Mouse (Mus musculus) liver, embryonic 12.5 days (tissue): ENCODE data around the gene BC005624. TPM values are rescaled to one million over a fixed set of nuclear protein-coding genes. Genes with fewer than 3 reads are reported as not detected.
"Not testable (repeated sequence)": the region's sequence is repeated elsewhere in the genome, so short reads cannot be mapped to it uniquely, and the experiment has no call there.

ENCODE experiments used
- ATAC-seq: fragments of 200-750 bp; cut with Nextera tagmentation; 2 replicates; pipeline ENCODE4 v1.8.0; 2017; ENCODE audit warnings: moderate number of reproducible peaks, mild to moderate bottlenecking, moderate library complexity
- H3K27ac ChIP-seq: fragments of 300-500 bp; sonication (generic); 2 replicates; pipeline ENCODE4 v1.5.1; 2016; ENCODE audit warnings: mild to moderate bottlenecking
- H3K27me3 ChIP-seq: fragments of 300-500 bp; sonication (generic); replicated peaks from 2 replicates; pipeline ENCODE4 v1.6.1; 2016; ENCODE audit warnings: mild to moderate bottlenecking, moderate library complexity
- H3K36me3 ChIP-seq: fragments of 300-500 bp; sonication (generic); 2 replicates; pipeline ENCODE4 v1.6.1; 2016; ENCODE audit warnings: mild to moderate bottlenecking, moderate library complexity
- H3K4me1 ChIP-seq: fragments of 300-500 bp; sonication (generic); 2 replicates; pipeline ENCODE4 v1.6.1; 2016
- H3K4me2 ChIP-seq: fragments of 300-500 bp; sonication (generic); 2 replicates; pipeline ENCODE4 v1.6.1; 2016; ENCODE audit warnings: mild to moderate bottlenecking, moderate library complexity
- H3K4me3 ChIP-seq: fragments of 300-500 bp; sonication (generic); 2 replicates; pipeline ENCODE4 v1.5.1; 2016; ENCODE audit warnings: mild to moderate bottlenecking, moderate library complexity
- H3K9ac ChIP-seq: fragments of 300-500 bp; sonication (generic); 2 replicates; pipeline ENCODE4 v1.6.1; 2016; ENCODE audit warnings: mild to moderate bottlenecking, moderate library complexity
- H3K9me3 ChIP-seq: fragments of 300-500 bp; sonication (generic); replicated peaks from 2 replicates; pipeline ENCODE4 v1.6.1; 2016; ENCODE audit warnings: mild to moderate bottlenecking, moderate library complexity
- WGBS: fragments of 180-500 bp; shearing (Covaris S2); methylation state at CpG from one replicate; pipeline ENCODE4 v1.1.7; 2016; ENCODE audit not compliant: insufficient replicate concordance; 5-methylcytosine and 5-hydroxymethylcytosine counted together
- polyA plus RNA-seq: library from polyadenylated mRNA; unstranded; fragments of >200 nt; fragmentation: Nextera tagmentation; extraction: Ambion mirVana; gene quantifications from 2 replicates; pipeline ENCODE4 v1.2.1, GENCODE M21; 2016

BC005624 gene
- polyA plus RNA-seq, 1 experiment from 2014 or later: 36.9 TPM

- Histone ChIP-seq H3K4me2 (peak overlapping the region; percentile 89), H3K27ac (no peak overlapping the region), H3K4me1 (peaks cover 35% of the 10 kb centered on the region), H3K27me3 (no peaks in the 10 kb centered on the region), H3K4me3 (no peak overlapping the region), H3K36me3 (peaks cover 61% of the 10 kb centered on the region), H3K9ac (no peak overlapping the region), H3K9me3 (no peaks in the 10 kb centered on the region)
- 85% methylated on average over 8 of the region's 8 CpGs for WGBS
- ATAC-seq: no peak
These were observed 16.4 kb downstream of the BC005624 start for GRCm38 (mm10) chr2:30965627-30966026.

GRCm38 (mm10) chr2:30962570-30963254 is 19.3 kb downstream of the BC005624 start:
- Histone ChIP-seq H3K27me3 (no peaks in the 10 kb centered on the region), H3K9me3 (no peaks in the 10 kb centered on the region), H3K4me2 (no peak overlapping the region), H3K4me1 (peaks cover 37% of the 10 kb centered on the region), H3K27ac (no peak overlapping the region), H3K4me3 (no peak overlapping the region), H3K36me3 (peaks cover 87% of the 10 kb centered on the region), H3K9ac (no peak overlapping the region)
- no peak for ATAC-seq
- 79% methylated on average over 11 of the region's 11 CpGs for WGBS

- 57% methylated on average over 5 of the region's 5 CpGs for WGBS
- peaks cover 30% of the 10 kb centered on the region for H3K4me1 ChIP-seq
- H3K9me3 ChIP-seq: no peaks in the 10 kb centered on the region
- ATAC-seq: no peak
- H3K9ac ChIP-seq: no peak overlapping the region
- H3K4me3 ChIP-seq: no peak overlapping the region
- H3K27me3 ChIP-seq: no peaks in the 10 kb centered on the region
- no peak overlapping the region for H3K4me2 ChIP-seq
- peaks cover 100% of the 10 kb centered on the region for H3K36me3 ChIP-seq
- peak overlapping the region; percentile 50; the same call in 1 of the 2 replicates for H3K27ac ChIP-seq
These were observed 22.1 kb downstream of the BC005624 start for GRCm38 (mm10) chr2:30959856-30960255.

GRCm38 (mm10) chr2:30958726-30959125 is 23.3 kb downstream of the BC005624 start:
- 81% methylated on average over 14 of the region's 14 CpGs for WGBS
- H3K27ac ChIP-seq: peak overlapping the region; percentile 50
- ATAC-seq: peak; percentile 40

GRCm38 (mm10) chr2:30957511-30957910 is 24.5 kb downstream of the BC005624 start:
- no peak overlapping the region for H3K27ac ChIP-seq
- no peak overlapping the region for H3K4me3 ChIP-seq
- H3K9me3 ChIP-seq: no peaks in the 10 kb centered on the region
- no peak for ATAC-seq
- peaks cover 86% of the 10 kb centered on the region for H3K36me3 ChIP-seq
- H3K4me2 ChIP-seq: no peak overlapping the region
- 76% methylated on average over 4 of the region's 4 CpGs for WGBS
- H3K9ac ChIP-seq: no peak overlapping the region
- no peaks in the 10 kb centered on the region for H3K27me3 ChIP-seq
- H3K4me1 ChIP-seq: peaks cover 44% of the 10 kb centered on the region

More at GRCm38 (mm10) chr2:30958726-30959125, 23.3 kb downstream of the BC005624 start:
- H3K4me1 ChIP-seq: peaks cover 39% of the 10 kb centered on the region
- H3K27me3 ChIP-seq: no peaks in the 10 kb centered on the region
- peaks cover 98% of the 10 kb centered on the region for H3K36me3 ChIP-seq
- H3K9me3 ChIP-seq: no peaks in the 10 kb centered on the region
- H3K4me3 ChIP-seq: no peak overlapping the region
- no peak overlapping the region for H3K9ac ChIP-seq
- H3K4me2 ChIP-seq: no peak overlapping the region

- Histone ChIP-seq H3K4me1 (peaks cover 45% of the 10 kb centered on the region), H3K27me3 (no peaks in the 10 kb centered on the region), H3K27ac (no peak overlapping the region), H3K4me2 (peak overlapping the region; percentile 89), H3K4me3 (peak overlapping the region; percentile 91), H3K36me3 (peaks cover 59% of the 10 kb centered on the region), H3K9me3 (no peaks in the 10 kb centered on the region), H3K9ac (peak overlapping the region; percentile 90)
- no peak for ATAC-seq
- WGBS: 53% methylated on average over 6 of the region's 6 CpGs
These were observed 27.2 kb downstream of the BC005624 start for GRCm38 (mm10) chr2:30954797-30955196.

GRCm38 (mm10) chr2:30952824-30953490 is 29.0 kb downstream of the BC005624 start, which contains the start of gene Tor1b:
Tor1b (plus strand) TSS chr2:30952959.
- peak; percentile 89 for ATAC-seq
- Histone ChIP-seq H3K9ac (peak within 1 kb of the TSS; percentile 90), H3K4me2 (peak within 1 kb of the TSS; percentile 89), H3K4me1 (peaks cover 38% of the 10 kb centered on the region), H3K27ac (peak within 1 kb of the TSS; percentile 89), H3K4me3 (peak within 1 kb of the TSS; percentile 91), H3K36me3 (peaks cover 40% of the 10 kb centered on the region), H3K9me3 (no peaks in the 10 kb centered on the region), H3K27me3 (no peaks in the 10 kb centered on the region)
- under 1% methylated on average over 60 of the region's 60 CpGs for WGBS

GRCm38 (mm10) chr2:30952457-30952823 is 29.6 kb downstream of the BC005624 start:
- H3K36me3 ChIP-seq: peaks cover 35% of the 10 kb centered on the region
- 25% methylated on average over 5 of the region's 5 CpGs for WGBS
- peak overlapping the region; percentile 91 for H3K4me3 ChIP-seq
- no peaks in the 10 kb centered on the region for H3K9me3 ChIP-seq
- peak overlapping the region; percentile 90 for H3K9ac ChIP-seq
- peak overlapping the region; percentile 89 for H3K27ac ChIP-seq
- H3K27me3 ChIP-seq: peaks cover 2% of the 10 kb centered on the region
- ATAC-seq: no peak; the same call in 1 of the 2 replicates
- peaks cover 38% of the 10 kb centered on the region for H3K4me1 ChIP-seq
- peak overlapping the region; percentile 89 for H3K4me2 ChIP-seq

- ATAC-seq: peak; percentile 76
- no peak overlapping the region for H3K27ac ChIP-seq
- WGBS: 19% methylated on average over 16 of the region's 16 CpGs
These were observed 39.4 kb downstream of the BC005624 start for GRCm38 (mm10) chr2:30942603-30943011.

GRCm38 (mm10) chr2:30942116-30942515 is 39.9 kb downstream of the BC005624 start:
- H3K36me3 ChIP-seq, H3K4me1 ChIP-seq, H3K27ac ChIP-seq, H3K9me3 ChIP-seq, H3K27me3 ChIP-seq, ATAC-seq: not testable (repeated sequence)
- WGBS: 30% methylated on average over 7 of the region's 7 CpGs
- H3K4me2 ChIP-seq: peak overlapping the region; percentile 66
- peak overlapping the region; percentile 57; the same call in 1 of the 2 replicates for H3K9ac ChIP-seq
- H3K4me3 ChIP-seq: peak overlapping the region; percentile 60

More at GRCm38 (mm10) chr2:30942603-30943011, 39.4 kb downstream of the BC005624 start:
- Histone ChIP-seq H3K4me1 (peaks cover 8% of the 10 kb centered on the region), H3K4me2 (peak overlapping the region; percentile 66), H3K9ac (peak overlapping the region; percentile 57), H3K36me3 (no peaks in the 10 kb centered on the region), H3K27me3 (peaks cover 5% of the 10 kb centered on the region), H3K9me3 (no peaks in the 10 kb centered on the region), H3K4me3 (peak overlapping the region; percentile 60)

GRCm38 (mm10) chr2:30941586-30941985 is 40.4 kb downstream of the BC005624 start:
- no peak overlapping the region for H3K9ac ChIP-seq
- H3K4me3 ChIP-seq: no peak overlapping the region
- H3K27ac ChIP-seq: no peak overlapping the region
- H3K9me3 ChIP-seq: no peaks in the 10 kb centered on the region
- no peaks in the 10 kb centered on the region for H3K36me3 ChIP-seq
- H3K4me2 ChIP-seq: no peak overlapping the region
- ATAC-seq: no peak
- WGBS: 68% methylated on average over 5 of the region's 5 CpGs
- H3K4me1 ChIP-seq: peaks cover 8% of the 10 kb centered on the region
- no peaks in the 10 kb centered on the region for H3K27me3 ChIP-seq

- no peak overlapping the region for H3K4me3 ChIP-seq
These were observed 43.4 kb downstream of the BC005624 start for GRCm38 (mm10) chr2:30938574-30938991.

More at GRCm38 (mm10) chr2:30938574-30938991, 43.4 kb downstream of the BC005624 start:
- no peak for ATAC-seq
- no peak overlapping the region for H3K27ac ChIP-seq
- H3K27me3 ChIP-seq: peaks cover 5% of the 10 kb centered on the region; the same call in 1 of the 2 replicates
- no peak overlapping the region for H3K9ac ChIP-seq
- 46% methylated on average over 4 of the region's 4 CpGs for WGBS
- no peaks in the 10 kb centered on the region for H3K36me3 ChIP-seq
- no peaks in the 10 kb centered on the region for H3K9me3 ChIP-seq
- H3K4me2 ChIP-seq: no peak overlapping the region
- H3K4me1 ChIP-seq: peaks cover 8% of the 10 kb centered on the region
